Mouse (Mus musculus) spleen, postnatal 10 days (tissue): ENCODE results near the gene Chdh.

ENCODE experiments used
- DNase-seq, 2 experiments: peaks; one replicate each; pipeline ENCODE4 v3.0.0; 2021 to 2022; ENCODE audit warnings: low spot score in 2 of 2

Gene Chdh

DNA sequence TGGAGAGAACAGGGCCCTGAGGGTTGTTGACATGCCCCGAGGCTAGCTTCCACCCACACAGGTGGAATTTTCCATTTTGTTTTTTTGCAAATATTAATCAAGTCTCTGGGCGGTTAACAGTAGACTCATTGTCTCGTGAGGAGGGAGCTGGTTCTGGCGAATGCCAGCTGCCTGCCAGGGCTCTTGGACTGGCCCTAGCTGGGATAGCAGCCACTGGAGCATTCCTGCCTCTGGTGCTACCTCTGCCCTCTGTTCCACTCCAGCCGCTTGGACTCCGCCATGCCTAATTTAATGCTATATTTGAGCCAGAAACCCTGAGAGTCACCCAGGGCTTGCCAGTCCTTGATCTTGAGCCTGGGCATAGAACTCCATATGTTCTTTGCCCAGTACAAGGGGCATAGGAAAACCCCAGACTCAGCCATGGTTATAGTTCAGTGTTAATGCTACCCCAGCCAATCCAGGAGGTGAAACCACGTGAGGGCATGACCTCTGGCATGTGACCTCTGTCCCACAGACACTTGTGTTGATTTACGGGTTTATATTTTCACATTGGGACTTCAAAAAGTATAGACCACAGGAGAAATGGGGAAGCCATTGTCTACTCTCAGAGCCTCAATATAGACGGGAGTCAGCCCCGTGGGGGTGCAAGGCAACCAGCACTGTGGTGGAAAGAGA, 3.2 kb downstream of the Chdh start:
- no peak for DNase-seq

DNA sequence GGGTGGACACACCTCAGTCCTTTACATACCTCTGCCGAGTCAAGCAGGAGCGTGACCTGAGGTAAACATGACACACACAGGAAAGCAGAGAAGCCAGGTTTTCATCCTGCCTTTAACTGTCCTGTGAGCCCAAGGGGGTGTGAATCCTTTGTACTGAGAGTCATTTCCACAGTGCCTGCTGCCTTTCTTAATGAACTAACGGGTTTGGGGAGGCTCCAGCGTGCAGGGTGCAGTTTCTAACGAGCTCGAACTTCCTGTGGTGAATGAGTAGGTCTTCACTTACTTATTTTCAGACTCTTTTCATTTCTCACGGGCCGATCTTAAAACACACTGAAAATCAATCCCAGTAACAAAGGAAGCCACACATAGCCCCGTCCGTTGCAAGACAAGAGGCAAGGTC, 5.7 kb downstream of the Chdh start:
- DNase-seq = no peak

DNA sequence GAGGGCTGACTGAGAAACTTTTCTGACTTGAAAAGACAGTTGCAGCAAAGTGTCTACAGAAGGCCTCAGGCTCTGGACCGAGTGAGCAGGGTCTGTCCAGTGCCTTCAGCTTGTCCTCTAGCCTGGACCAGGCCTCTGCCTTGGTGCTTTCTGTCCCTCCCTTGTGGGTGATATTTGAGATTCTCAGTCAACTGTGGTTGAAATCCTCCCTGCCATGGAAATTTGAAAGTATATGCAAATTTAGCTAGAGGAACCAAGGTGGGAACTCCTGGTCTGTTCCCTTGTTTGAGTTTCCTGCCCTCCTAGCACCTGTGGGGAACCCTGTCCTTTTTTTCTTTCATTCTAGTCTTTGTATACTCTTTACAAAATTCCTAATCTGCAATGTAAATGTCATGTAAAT, 6.2 kb downstream of the Chdh start:
- DNase-seq = no peak

DNA sequence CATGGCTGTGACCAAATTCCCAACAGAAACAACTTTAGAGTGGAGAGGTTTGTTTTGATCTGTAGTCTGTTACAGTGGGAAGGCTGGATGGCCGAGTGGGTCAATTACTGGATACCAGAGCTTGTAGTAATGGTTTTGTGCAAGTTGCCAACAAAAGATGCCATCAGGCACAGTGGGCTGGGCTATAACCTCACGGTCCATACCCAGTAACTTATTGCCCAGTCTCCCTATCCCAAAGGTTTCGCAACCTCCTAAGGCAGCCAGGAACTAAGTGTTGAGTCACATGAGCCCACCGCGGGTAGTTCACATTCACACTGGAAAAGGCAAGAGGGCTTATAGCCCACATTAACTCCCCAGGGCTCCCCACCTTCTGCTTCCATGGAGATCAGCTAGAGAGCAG, 7.8 kb downstream of the Chdh start:
- no peak for DNase-seq

DNA sequence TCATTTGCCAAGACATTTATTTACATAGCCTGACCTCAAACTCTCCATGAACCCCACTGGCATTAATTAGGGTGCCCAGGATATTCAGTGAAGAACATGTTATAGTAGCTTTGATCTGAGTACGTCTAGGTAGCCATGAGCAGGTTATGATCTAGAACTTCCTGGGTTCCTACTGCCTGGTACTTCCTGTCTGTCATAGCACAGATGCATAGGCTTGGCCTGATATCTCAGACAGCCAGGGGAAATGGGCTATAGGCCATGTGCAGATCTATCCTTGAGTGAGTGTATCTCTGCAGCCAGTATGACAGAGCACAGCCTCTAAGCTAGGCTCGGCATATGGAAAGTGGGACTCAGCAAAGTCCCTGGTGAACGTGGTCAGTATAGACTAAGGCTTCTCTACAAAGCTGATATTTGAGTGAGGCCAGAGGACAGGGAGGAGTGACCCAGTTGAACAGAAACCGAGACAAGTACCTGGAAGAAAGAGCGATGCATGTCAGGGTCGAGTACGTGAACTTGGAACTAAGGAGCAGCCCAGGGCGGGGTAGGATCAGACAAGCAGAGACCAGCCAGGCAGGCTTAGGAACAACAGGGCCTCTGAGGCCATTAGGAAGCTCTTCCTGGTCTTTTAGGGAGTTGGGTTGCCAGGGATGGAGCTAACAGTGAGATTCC, 9.1 kb downstream of the Chdh start:
- DNase-seq = no peak

DNA sequence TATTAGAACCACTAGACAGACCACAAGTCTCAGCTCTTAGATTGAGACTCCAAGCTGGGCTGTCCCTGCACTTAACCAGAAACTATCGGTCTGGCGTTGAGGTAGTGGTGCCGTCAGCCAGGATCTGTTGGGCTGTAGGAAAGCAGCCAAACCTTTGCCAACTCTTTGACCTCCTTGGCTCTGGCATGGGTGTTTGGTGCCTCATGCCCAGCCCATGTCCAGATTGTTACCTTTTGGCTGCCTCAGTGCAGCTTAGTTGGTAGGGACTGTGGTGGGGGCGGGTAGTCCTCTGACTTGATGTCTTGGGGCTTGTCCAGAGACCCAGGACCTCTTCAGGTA, 9.6 kb downstream of the Chdh start:
- no peak for DNase-seq

DNA sequence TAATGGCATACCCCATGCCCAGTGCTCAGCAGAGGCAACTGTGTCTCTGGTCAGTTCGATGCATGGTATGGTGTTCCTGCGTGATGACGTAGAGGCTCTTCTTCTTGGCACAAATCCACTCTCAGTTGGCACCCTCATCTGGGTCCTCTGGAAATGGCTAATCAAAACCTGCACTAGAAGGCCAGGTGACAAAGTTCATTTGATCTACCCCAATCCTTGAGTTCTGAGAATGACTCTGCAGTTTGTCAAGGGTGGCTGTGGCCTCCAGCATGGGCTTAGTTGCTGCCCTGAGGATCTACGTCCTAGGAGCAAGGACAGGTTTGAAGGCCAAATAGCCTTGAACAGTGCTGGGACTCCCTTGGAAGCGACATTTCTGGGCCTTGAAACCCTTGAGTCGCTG, 10.0 kb downstream of the Chdh start:
- DNase-seq = no peak

DNA sequence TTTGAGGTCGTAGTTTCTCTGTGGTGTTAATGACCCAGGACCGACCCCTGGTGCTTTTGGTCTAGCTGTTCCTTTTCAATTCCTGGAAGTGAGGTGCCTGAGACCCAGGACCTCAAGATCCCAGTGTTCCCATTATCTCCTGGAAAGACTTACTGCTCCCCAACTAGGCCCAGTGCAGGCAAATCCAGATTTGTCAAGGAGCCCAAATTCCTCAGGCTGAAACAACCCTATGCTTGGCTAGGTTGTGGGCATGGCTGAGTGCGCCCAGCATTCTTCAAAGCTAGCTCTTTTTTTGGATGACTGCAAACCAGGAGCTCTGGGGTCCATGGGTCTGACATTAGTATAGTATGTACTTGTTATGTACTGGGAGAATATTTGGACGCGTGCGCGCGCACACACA, 10.6 kb downstream of the Chdh start:
- no peak for DNase-seq

DNA sequence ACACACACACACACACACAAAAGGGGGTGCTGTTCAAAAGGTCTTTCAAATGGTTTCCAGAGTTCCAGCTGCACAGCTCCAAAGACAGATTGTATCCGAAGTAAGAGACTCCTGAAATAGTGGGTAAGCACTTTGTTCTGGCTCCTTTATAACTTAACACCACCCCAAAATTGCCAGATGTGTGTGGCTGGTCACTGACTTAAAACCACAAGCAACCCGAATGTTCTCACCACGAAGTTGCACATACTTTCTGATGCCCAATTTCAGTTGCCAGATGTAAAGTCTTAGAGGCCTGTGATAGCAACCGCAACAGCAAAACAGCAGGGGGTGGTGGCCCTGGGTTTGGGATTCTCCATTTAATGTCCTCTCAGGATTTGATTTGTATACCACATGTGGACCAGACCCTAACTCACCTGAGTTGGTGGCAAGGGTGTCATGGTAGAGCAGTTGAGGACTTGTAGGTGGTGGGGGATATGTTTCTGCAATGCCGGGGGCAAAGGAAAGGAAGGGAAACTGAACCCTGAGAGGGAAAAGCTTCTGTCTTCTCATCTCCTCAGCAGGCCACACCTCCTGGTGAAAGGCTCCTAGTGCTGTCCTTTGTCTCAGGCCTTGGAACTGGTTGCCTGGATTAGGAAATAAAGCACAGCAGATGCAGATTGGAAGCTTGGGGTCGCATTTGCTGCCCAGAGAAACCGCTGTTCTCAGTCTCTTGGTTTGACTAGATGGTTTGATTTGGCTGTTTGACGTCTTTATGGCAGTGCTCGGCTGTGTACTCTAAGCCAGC, 11.2 kb downstream of the Chdh start:
- no peak for DNase-seq

DNA sequence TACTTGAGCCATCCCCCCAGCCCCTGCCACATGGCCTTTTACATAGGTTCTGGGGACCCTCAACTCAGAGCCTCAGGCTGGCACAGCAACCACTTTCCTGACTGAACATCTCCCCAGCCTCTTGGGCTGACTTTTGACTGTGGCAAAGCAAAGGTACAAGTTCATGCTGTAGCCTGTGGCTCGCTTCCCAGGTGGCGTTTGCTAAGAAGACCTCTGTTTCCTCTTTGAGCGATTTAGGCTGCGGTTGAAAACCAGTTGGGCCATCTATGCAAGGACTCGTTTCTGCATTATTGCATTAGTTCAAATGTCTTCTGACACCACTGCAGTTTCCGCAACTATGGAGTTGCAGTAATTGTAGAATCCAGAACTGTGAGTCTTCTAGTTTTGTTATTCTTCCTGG, 13.6 kb downstream of the Chdh start:
- DNase-seq = no peak

DNA sequence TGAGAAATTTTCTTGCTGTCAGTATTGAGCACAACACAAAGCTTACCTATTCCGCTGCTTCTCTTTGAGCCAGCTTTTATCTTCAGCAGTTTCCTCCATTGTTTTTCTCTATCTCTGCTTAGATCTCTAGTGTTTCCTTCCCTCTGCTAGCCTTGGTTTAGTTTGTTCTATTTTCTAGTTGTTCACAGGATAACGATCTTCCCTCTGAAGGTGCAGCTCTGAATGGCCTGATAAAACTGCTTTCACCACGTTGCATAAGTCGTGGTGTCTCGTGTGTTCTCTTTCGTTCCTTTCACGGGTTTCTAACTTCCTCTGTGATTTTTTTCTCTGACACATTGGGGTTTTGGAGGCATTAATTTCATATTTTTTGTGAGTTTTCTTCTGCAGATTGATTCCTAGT, 15.6 kb downstream of the Chdh start:
- no peak for DNase-seq

DNA sequence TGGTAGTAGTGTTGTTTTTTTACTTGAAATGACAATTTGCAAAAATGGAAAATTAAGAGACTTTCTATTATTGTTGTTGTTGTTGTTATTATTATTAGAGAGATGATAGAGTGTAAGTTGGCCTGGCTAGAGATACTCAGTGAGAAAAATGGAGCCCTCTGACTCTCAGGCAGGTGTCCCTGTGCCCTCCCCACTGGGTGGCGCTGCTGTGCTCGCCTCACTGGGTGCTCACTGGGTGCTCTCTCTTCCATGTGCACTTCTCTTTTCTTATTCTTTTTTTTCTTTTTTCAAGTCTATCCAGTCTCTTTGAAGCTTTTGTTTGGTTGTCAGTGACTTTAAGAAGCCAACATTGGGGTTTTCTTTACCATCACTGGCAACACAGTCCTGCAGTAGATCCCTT, 18.6 kb downstream of the Chdh start:
- DNase-seq = peak in 1 of 2 experiments; percentile 80

DNA sequence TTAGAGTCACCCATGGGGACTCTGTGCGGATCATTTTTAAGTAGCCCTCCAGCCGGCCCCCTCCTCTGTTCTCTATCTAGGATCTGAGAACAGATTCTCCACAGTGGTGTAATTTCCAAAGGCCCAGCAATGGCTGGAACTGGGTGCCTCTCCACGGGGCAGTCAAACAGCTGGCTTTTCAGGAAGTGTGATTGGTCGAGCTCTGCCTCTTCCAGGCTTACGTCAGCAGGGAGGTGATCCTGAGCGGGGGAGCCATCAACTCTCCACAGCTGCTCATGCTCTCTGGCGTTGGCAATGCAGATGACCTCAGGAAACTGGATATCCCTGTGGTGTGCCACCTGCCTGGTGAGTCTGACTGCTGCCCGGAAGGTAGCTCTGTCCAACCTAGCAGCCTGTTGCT, 24.6 kb downstream of the Chdh start:
- DNase-seq = no peak

DNA sequence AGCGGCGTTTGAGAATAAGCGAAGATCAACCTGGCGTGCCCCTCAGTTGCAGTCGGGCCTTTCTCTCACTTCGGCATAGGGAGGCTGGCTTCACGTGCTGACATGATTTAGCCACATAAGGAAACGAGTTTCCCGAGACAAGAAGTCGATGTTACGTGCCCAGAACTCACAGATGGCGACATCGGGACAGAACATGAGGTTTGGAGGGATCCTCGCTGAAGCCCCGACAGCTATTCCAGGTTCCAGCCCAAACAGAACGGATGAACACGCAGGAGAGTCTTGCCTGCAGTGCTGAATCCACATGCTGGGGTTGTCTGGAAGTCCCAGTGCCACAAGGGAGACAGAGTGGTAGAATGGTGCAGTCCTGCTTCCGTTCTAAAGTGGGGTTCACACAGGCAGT, 29.6 kb downstream of the Chdh start:
- DNase-seq = no peak

DNA sequence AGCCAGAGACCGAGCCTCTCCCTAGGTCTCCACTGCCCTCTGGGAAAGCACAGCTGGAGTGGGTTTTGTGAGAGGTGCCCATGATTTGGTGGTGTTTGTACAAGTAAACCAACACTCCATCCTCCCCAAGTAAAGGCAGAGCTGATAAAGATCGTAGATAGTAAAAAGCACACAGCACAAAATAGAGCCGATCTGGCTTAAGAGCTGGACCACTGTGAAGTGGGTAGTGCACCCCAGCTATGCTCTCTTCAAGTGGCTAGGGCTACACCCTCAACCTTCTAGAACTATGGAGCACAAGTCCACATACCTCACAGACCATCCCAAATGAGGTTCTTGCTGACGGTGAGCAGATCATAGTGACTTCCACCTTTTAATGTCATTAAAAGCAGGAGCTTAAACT, 30.6 kb downstream of the Chdh start:
- no peak for DNase-seq

DNA sequence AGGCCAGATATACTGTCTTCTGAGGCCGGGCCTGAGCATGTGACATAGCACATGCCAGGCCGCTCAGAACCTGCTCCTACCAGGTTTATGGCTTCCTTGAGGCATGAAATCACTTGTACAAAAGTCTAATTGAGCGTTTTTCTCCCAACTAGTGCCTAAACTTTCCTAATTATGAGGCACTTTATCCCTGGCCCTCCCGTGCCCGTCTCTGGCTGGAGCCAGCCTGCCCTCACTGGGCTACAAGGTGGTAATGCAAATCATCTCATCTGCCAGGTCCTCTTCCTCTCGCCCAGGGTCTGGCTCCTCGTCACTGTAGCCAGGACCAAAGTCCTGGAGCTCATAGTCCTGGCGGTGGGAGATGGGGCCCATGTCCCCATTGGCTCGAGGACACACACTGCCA, 33.0 kb downstream of the Chdh start:
- no peak for DNase-seq

DNA sequence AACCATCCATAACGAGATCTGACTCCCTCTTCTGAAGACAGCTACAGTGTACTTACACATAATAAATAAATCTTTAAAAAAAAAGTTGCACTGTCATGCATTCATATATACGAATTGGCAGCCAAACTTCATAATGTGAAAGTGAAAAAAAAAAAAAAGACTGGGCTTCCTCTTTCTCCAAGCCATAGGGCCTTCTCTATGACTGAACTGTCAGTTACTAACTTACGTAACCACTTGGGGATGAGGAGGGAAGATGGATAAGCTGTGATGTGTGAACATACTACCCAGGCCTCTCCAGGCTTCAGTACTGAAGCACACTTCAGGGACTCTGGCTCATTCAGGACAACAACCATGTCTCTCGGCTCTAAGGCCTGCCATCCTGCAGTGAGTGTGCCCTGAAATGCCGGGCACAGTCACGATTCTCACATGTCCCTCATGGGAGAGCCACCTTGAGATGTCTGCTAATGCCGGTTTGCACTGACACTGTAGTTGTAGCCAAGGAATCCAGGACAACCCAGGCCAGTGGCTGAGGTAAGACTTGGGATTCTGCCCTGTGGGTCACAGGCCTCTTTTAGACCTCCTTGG, 34.6 kb downstream of the Chdh start:
- no peak for DNase-seq

DNA sequence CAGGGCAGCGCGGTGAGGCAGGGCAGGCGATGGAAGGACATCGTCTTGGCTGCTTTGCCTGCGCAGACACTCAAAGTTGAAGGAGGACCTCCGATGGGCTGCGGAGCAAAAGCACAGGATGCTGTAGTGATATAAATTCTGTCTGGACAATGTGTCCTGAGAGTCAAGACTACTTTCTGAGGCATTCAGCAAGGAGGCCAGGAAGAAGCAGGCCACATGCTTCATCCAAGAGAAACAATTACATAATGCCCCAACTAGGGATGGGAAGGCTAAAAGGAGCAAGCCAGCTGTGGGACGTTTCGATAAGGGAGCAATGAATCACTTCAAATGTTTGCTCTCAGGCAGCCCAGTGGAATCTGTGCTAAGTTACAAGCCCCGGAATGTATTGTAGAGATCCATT, 36.4 kb downstream of the Chdh start:
- DNase-seq = no peak

DNA sequence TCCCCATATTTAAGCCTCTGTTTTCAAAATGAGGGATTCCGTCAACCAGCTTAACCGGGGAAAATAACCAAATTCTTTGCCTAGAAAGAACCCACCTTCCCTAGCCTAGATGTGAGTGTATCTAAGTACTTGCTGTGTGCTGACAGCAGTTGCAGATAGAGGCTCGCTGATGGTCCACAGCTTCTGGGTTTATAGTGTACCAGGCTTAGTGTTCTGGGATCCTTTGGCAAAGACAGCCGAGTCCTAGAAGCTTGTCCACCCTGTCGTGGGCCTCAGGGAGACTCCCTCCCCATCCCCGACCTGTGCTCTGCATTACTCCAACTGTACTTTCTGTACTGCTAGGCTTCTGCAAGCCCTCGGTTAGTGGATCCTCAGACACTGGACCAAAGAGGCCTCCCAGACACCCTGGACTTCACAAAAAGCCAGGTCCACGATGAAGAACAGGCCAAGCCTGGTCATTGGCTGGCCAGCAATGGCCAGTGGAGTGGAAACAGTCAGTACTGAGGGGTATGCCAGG, 36.9 kb downstream of the Chdh start:
- no peak for DNase-seq

DNA sequence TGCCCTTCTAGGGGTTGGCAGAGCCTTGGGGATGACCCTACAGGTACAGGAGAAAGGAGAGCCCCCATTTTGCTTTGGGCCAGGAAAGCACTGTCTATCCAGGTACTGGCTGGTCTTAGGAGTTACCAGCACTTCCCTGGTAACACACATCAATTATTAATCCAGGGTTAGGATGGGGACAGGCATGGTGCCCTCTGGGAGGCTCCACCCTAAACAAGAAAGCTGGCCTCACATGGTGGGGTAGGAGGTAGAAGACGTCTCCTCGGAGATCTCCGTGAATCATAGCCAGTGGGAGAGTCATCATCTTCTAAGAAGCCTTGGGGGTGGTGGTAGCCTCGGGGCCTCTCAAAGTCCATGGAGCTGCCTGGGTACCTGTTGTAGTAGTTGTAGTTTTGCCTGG, 38.2 kb downstream of the Chdh start:
- no peak for DNase-seq

DNA sequence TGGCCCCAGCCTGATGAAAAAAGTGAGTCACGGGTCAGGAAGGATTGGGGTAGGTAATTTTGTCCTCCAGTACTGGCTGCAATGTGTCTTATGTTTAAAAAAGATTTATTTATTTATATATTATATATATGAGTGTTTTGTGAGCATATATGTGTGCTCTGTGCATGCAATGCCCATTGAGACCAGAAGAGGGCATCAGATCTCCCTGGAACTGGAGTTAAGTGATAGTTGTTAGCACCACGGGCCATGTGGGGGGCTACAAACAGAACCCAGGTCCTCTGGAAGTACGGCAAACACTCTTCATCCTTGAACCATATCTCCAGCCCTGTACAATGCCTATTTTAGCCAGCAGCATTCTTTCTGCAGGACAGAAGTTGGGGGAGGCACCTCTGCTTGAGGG, 39.2 kb downstream of the Chdh start:
- DNase-seq = peak in 1 of 2 experiments; percentile 26

DNA sequence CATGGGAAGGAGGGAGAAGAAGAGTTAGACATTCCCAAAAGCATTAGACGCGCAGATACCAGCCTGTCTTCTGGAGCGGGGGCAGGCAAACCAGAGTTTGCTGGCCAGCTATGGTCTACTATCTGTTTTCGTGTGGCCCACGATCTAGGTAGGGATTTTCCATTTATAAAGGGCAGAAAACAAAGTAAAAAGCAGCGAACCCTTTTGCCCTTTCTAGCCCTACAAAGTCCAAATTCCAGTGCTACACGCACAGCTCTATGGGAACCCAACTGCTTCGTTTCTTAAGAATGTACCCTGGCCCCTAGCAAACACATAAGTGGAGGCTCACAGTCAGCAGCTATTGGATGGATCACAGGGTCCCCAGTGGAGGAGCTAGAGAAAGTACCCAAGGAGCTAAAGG, 41.5 kb downstream of the Chdh start:
- no peak for DNase-seq

DNA sequence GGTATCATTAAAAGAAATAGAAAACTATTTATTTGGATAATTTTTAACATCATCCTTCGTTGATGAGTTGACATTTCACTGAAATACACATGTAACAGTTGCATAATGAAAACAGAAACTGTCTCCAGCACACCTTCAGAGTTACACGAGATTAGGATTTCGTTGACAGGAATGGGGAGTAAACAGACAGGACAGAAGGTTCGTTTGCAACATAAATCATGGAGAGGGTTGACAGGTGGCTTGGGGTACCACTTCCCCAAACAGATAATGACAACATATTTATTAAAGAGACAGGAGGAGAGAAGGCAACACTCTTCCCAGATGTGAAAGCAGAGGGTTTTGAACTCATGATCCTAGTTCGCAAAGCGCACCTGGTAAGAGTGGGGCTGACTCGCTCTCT, 46.1 kb downstream of the Chdh start:
- DNase-seq = no peak
